29 mouse cellular contexts compared by ENCODE assay signal in the genomic region with DNA sequence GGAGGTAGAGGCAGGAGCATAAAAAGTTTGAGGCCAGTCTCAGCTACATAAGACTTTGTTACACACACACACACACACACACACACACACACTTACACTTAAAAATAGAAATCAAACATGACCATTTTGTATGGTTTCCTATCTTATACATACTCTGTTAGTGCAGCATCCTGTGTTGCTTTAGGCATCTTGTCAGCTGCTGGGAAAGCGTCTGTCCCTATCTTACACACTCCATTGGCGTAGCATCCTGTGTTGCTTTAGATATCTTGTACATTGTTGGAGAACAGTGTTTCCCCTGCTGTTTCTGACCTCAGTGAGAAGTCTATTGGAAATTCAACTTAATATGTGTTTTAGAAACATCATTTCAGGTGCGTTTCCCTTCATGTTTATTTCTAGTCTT. TPM values are rescaled to one million over a fixed set of nuclear protein-coding genes. Genes with fewer than 3 reads are reported as not detected.
A peak's percentile ranks its signal among the peaks of the same experiment; 100 is the strongest.
DNase-seq lines count a peak whose midpoint lies in the region; ATAC-seq and TF ChIP-seq lines count a peak whose summit lies in the region.
"Had no signal": no experiment of that assay in that cellular context is flagged by ENCODE, and none has a peak within 500 bp of the region (broad histone marks: within the 10 kb centered on the region; RNA-seq: fewer than 3 reads in every experiment).

No protein-coding gene starts in this region.

- no peak for DNase-seq in heart, adult 2 months
- peak; percentile 35 for DNase-seq in heart, postnatal 0 days (ENCODE audit: low spot score)
- no peak for DNase-seq in heart, postnatal 25 days (ENCODE audit: low spot score)
- DNase-seq in gastrocnemius, adult 2 months = no peak
- DNase-seq: adrenal gland, adult 8-10 months; adrenal gland, postnatal 14 days; adrenal gland, postnatal 36 days; B cell, adult 2 months; cerebellum, adult 11 months; cerebellum, adult 18-20 months; cerebellum, adult 8-10 months; cerebellum, adult 9-11 months; cerebellum, postnatal 14 days; cerebellum, postnatal 36 days; forebrain, postnatal 0 days had no signal

- no peak for TF ChIP-seq CTCF in heart, adult 2 months (IDR thresholded peaks at IDR 0.05)
- TF ChIP-seq CTCF in heart, postnatal 0 days (IDR thresholded peaks at IDR 0.05; ENCODE audit: low read depth) = no peak
- TF ChIP-seq CTCF in gastrocnemius, adult 2 months (IDR thresholded peaks at IDR 0.05) = no peak

- ATAC-seq in heart, embryonic 14.5 days (ENCODE audit: insufficient number of reproducible peaks, insufficient read depth, low FRiP score, low read depth) = peak; percentile 64; the same call in 1 of the 2 replicates
- no peak for ATAC-seq in heart, postnatal 0 days (ENCODE audit: insufficient read depth, low read depth)
- ATAC-seq: activated CD4-positive, CD25-positive, alpha-beta regulatory T cell, adult 4 months; CD4-positive, CD25-positive, alpha-beta regulatory T cell, adult 4 months; forebrain, embryonic 13.5 days; forebrain, embryonic 15.5 days; forebrain, postnatal 0 days; Patski had no signal

- H3K27me3 ChIP-seq in heart, embryonic 14.5 days (ENCODE audit: control insufficient read depth, insufficient read depth, low read length) = no peaks in the 10 kb centered on the region
- H3K27me3 ChIP-seq in heart, adult 2 months (ENCODE audit: control insufficient read depth, insufficient read depth, low read length) = no peaks in the 10 kb centered on the region
- no peaks in the 10 kb centered on the region for H3K27me3 ChIP-seq in heart, postnatal 0 days (ENCODE audit: control insufficient read depth, insufficient read depth, low read length)
- H3K27me3 ChIP-seq: embryonic facial prominence, embryonic 12.5 days; forebrain, embryonic 13.5 days; forebrain, embryonic 15.5 days; Patski had no signal

- H3K36me3 ChIP-seq in heart, embryonic 14.5 days (ENCODE audit: control insufficient read depth, insufficient read depth, low read length) = no peaks in the 10 kb centered on the region
- H3K36me3 ChIP-seq in heart, adult 2 months (ENCODE audit: control insufficient read depth, insufficient read depth, low read length) = no peaks in the 10 kb centered on the region
- H3K36me3 ChIP-seq in heart, postnatal 0 days (replicated peaks; ENCODE audit: control insufficient read depth, insufficient read depth, low read length) = no peaks in the 10 kb centered on the region
- H3K36me3 ChIP-seq: embryonic facial prominence, embryonic 10.5 days; embryonic facial prominence, embryonic 12.5 days; forebrain, embryonic 15.5 days; G1E had no signal

- no peaks in the 10 kb centered on the region for H3K79me2 ChIP-seq in heart, adult 2 months (replicated peaks; ENCODE audit: control insufficient read depth, insufficient read depth, low read length)

- 55% methylated on average over 3 of the region's 3 CpGs for WGBS in heart, embryonic 14.5 days
- 44% methylated on average over 3 of the region's 3 CpGs for WGBS in heart, adult 2 months
- 61% methylated on average over 3 of the region's 3 CpGs for WGBS in heart, postnatal 0 days

- no peak overlapping the region for H3K4me2 ChIP-seq in heart, embryonic 14.5 days (ENCODE audit: low read length)
- no peak overlapping the region for H3K4me2 ChIP-seq in heart, postnatal 0 days (ENCODE audit: low read depth, low read length)
- H3K4me2 ChIP-seq: embryonic facial prominence, embryonic 12.5 days; forebrain, embryonic 13.5 days; forebrain, embryonic 15.5 days had no signal

- no peaks in the 10 kb centered on the region for H3K4me1 ChIP-seq in heart, embryonic 14.5 days (ENCODE audit: control insufficient read depth in 2 of 2, insufficient read depth in 2 of 2, low read length in 2 of 2)
- H3K4me1 ChIP-seq in heart, adult 2 months (ENCODE audit: control insufficient read depth, insufficient read depth, low read length) = no peaks in the 10 kb centered on the region
- H3K4me1 ChIP-seq in heart, postnatal 0 days (ENCODE audit: control insufficient read depth, insufficient read depth) = no peaks in the 10 kb centered on the region
- H3K4me1 ChIP-seq: embryonic facial prominence, embryonic 10.5 days; embryonic facial prominence, embryonic 12.5 days; forebrain, embryonic 13.5 days; forebrain, embryonic 15.5 days had no signal

- no peak for TF ChIP-seq POLR2A in heart, adult 2 months (IDR thresholded peaks at IDR 0.05; ENCODE audit: insufficient read depth, low read depth, low read length)

- no peaks in the 10 kb centered on the region for H3K9me3 ChIP-seq in heart, embryonic 14.5 days (ENCODE audit: control insufficient read depth, low read length)
- H3K9me3 ChIP-seq in heart, postnatal 0 days (replicated peaks; ENCODE audit: control insufficient read depth, low read length) = no peaks in the 10 kb centered on the region
- H3K9me3 ChIP-seq: embryonic facial prominence, embryonic 10.5 days; embryonic facial prominence, embryonic 12.5 days; forebrain, embryonic 13.5 days; forebrain, embryonic 15.5 days; G1E had no signal

- intact Hi-C loops in heart, adult 2 months (cut with DNase I) = no loop called here
- intact Hi-C loops in heart, postnatal 25 days (cut with DNase I) = no loop called here
- intact Hi-C loops in gastrocnemius, adult 2 months (cut with DNase I) = loop anchor here (5.0 kb wide), 1 partner anchor 220 kb away; no protein-coding TSS in a partner anchor

- H3K4me3 ChIP-seq in heart, embryonic 14.5 days (ENCODE audit: control insufficient read depth in 1 of 2, insufficient read depth in 1 of 2, low read depth in 1 of 2, low read length in 2 of 2) = no peak overlapping the region
- no peak overlapping the region for H3K4me3 ChIP-seq in heart, adult 2 months
- no peak overlapping the region for H3K4me3 ChIP-seq in heart, postnatal 0 days (ENCODE audit: low read depth, low read length)
- no peak overlapping the region for H3K4me3 ChIP-seq in gastrocnemius, adult 2 months
- H3K4me3 ChIP-seq: embryonic facial prominence, embryonic 10.5 days; embryonic facial prominence, embryonic 12.5 days; forebrain, embryonic 13.5 days; forebrain, embryonic 15.5 days had no signal

- no peak overlapping the region for H3K27ac ChIP-seq in heart, embryonic 14.5 days (replicated peaks in 1 of 2; ENCODE audit: control insufficient read depth in 1 of 2, insufficient read depth in 1 of 2, low read depth in 2 of 2, low read length in 2 of 2)
- no peak overlapping the region for H3K27ac ChIP-seq in heart, adult 2 months
- no peak overlapping the region for H3K27ac ChIP-seq in heart, postnatal 0 days (ENCODE audit: low read depth)
- H3K27ac ChIP-seq in gastrocnemius, adult 2 months = no peak overlapping the region
- H3K27ac ChIP-seq: embryonic facial prominence, embryonic 10.5 days; embryonic facial prominence, embryonic 12.5 days; forebrain, embryonic 13.5 days; forebrain, embryonic 15.5 days had no signal

- H3K9ac ChIP-seq in heart, embryonic 14.5 days (ENCODE audit: low read length) = no peak overlapping the region
- no peak overlapping the region for H3K9ac ChIP-seq in heart, adult 2 months (ENCODE audit: low read depth, low read length)
- H3K9ac ChIP-seq in heart, postnatal 0 days (replicated peaks; ENCODE audit: low read depth, low read length) = no peak overlapping the region
- H3K9ac ChIP-seq: embryonic facial prominence, embryonic 12.5 days; forebrain, embryonic 13.5 days; forebrain, embryonic 15.5 days; forebrain, postnatal 0 days had no signal

- TF ChIP-seq EP300 in heart, adult 2 months (IDR thresholded peaks at IDR 0.05; ENCODE audit: insufficient read depth, low read depth, low read length) = no peak
- TF ChIP-seq EP300 in heart, postnatal 0 days (IDR thresholded peaks at IDR 0.05; ENCODE audit: low read depth) = no peak

RNA-seq across cellular contexts. Expression of gene Svs5, which starts 20.2 kb away (rescaled TPM):
- not detected in 2 replicates for polyA plus RNA-seq in heart, embryonic 14.5 days (2014; fragmentation: Nextera tagmentation; extraction: Ambion mirVana)
- not detected for total RNA-seq in heart, adult 2 months (2021)
- polyA plus RNA-seq in heart, adult 2 months (2012; rRNA removed) = not detected in 2 replicates
- total RNA-seq in heart, postnatal 0 days (2014; rRNA removed; ENCODE audit: low replicate concordance) = not detected in 2 replicates
- polyA plus RNA-seq in heart, postnatal 0 days (2015; fragmentation: Nextera tagmentation; extraction: Ambion mirVana) = not detected in 2 replicates
- not detected for total RNA-seq in heart, postnatal 25 days (2021)
- not detected for total RNA-seq in gastrocnemius, adult 2 months (2021)
- total RNA-seq: CH12.LX; forebrain, postnatal 0 days; G1E had no signal
- polyA plus RNA-seq: activated CD4-positive, CD25-positive, alpha-beta regulatory T cell, adult 4 months; CD4-positive, CD25-positive, alpha-beta regulatory T cell, adult 4 months; cortical plate, adult 2 months; embryonic facial prominence, embryonic 10.5 days; embryonic facial prominence, embryonic 12.5 days; embryonic facial prominence, embryonic 14.5 days; forebrain, embryonic 11.5 days; forebrain, embryonic 13.5 days; forebrain, embryonic 15.5 days; forebrain, postnatal 0 days; G1E; Patski had no signal

RNA-seq across cellular contexts. Expression of gene Svs6, which starts 36.1 kb away (rescaled TPM):
- polyA plus RNA-seq in heart, embryonic 14.5 days (2014; fragmentation: Nextera tagmentation; extraction: Ambion mirVana) = not detected in 2 replicates
- total RNA-seq in heart, adult 2 months (2021) = not detected
- polyA plus RNA-seq in heart, adult 2 months (2012; rRNA removed) = not detected in 2 replicates
- total RNA-seq in heart, postnatal 0 days (2014; rRNA removed; ENCODE audit: low replicate concordance) = not detected in 2 replicates
- not detected in 2 replicates for polyA plus RNA-seq in heart, postnatal 0 days (2015; fragmentation: Nextera tagmentation; extraction: Ambion mirVana)
- total RNA-seq in heart, postnatal 25 days (2021) = not detected
- total RNA-seq in gastrocnemius, adult 2 months (2021) = not detected
- total RNA-seq: adrenal gland, adult 18-20 months; adrenal gland, adult 8-10 months; adrenal gland, postnatal 14 days; adrenal gland, postnatal 36 days; CH12.LX; forebrain, postnatal 0 days; G1E had no signal
- polyA plus RNA-seq: activated CD4-positive, CD25-positive, alpha-beta regulatory T cell, adult 4 months; CD4-positive, CD25-positive, alpha-beta regulatory T cell, adult 4 months; cortical plate, adult 2 months; embryonic facial prominence, embryonic 10.5 days; embryonic facial prominence, embryonic 12.5 days; embryonic facial prominence, embryonic 14.5 days; forebrain, embryonic 11.5 days; forebrain, embryonic 13.5 days; forebrain, embryonic 15.5 days; forebrain, postnatal 0 days; G1E; Patski had no signal

RNA-seq across cellular contexts. Expression of gene Slpi, which starts 36.2 kb away (rescaled TPM):
- 0.63 and 1.3 TPM in 2 replicates for polyA plus RNA-seq in heart, embryonic 14.5 days (2014; fragmentation: Nextera tagmentation; extraction: Ambion mirVana)
- 10 to 100 TPM; 10.9 to 26.4 TPM for total RNA-seq in heart, adult 2 months (2021)
- polyA plus RNA-seq in heart, adult 2 months (2012; rRNA removed) = 3.1 and 8.3 TPM in 2 replicates
- not detected in 2 replicates for total RNA-seq in heart, postnatal 0 days (2014; rRNA removed; ENCODE audit: low replicate concordance)
- polyA plus RNA-seq in heart, postnatal 0 days (2015; fragmentation: Nextera tagmentation; extraction: Ambion mirVana) = 2.0 and 3.7 TPM in 2 replicates
- 1 to 10 TPM; 3.1 to 7.2 TPM for total RNA-seq in heart, postnatal 25 days (2021)
- under 1 TPM in 1 of 2 experiments, not detected in 1; 0.45 TPM for total RNA-seq in gastrocnemius, adult 2 months (2021)
- total RNA-seq: forebrain, postnatal 0 days; G1E had no signal
- polyA plus RNA-seq: forebrain, embryonic 13.5 days; forebrain, embryonic 15.5 days; G1E had no signal

RNA-seq across cellular contexts. Expression of gene Rbpjl, which starts 50.2 kb away (rescaled TPM):
- polyA plus RNA-seq in heart, embryonic 14.5 days (2014; fragmentation: Nextera tagmentation; extraction: Ambion mirVana) = 0.05 and 0.08 TPM in 2 replicates
- total RNA-seq in heart, adult 2 months (2021) = not detected
- polyA plus RNA-seq in heart, adult 2 months (2012; rRNA removed) = 0.03 and 0.18 TPM in 2 replicates
- not detected in 2 replicates for total RNA-seq in heart, postnatal 0 days (2014; rRNA removed; ENCODE audit: low replicate concordance)
- 0.04 and 0.05 TPM in 2 replicates for polyA plus RNA-seq in heart, postnatal 0 days (2015; fragmentation: Nextera tagmentation; extraction: Ambion mirVana)
- total RNA-seq in heart, postnatal 25 days (2021) = not detected
- not detected for total RNA-seq in gastrocnemius, adult 2 months (2021)
- total RNA-seq: adrenal gland, adult 18-20 months; adrenal gland, adult 8-10 months; adrenal gland, postnatal 14 days; adrenal gland, postnatal 36 days; forebrain, postnatal 0 days had no signal
- polyA plus RNA-seq: activated CD4-positive, CD25-positive, alpha-beta regulatory T cell, adult 4 months; CD4-positive, CD25-positive, alpha-beta regulatory T cell, adult 4 months; embryonic facial prominence, embryonic 10.5 days; forebrain, embryonic 11.5 days; forebrain, embryonic 13.5 days; G1E had no signal

RNA-seq across cellular contexts. Expression of gene Matn4, which starts 52.3 kb away (rescaled TPM):
- 0.97 and 1.4 TPM in 2 replicates for polyA plus RNA-seq in heart, embryonic 14.5 days (2014; fragmentation: Nextera tagmentation; extraction: Ambion mirVana)
- total RNA-seq in heart, adult 2 months (2021) = under 1 TPM; 0.26 to 0.43 TPM
- polyA plus RNA-seq in heart, adult 2 months (2012; rRNA removed) = 0.70 and 0.82 TPM in 2 replicates
- 1.7 and 3.3 TPM in 2 replicates for total RNA-seq in heart, postnatal 0 days (2014; rRNA removed; ENCODE audit: low replicate concordance)
- polyA plus RNA-seq in heart, postnatal 0 days (2015; fragmentation: Nextera tagmentation; extraction: Ambion mirVana) = 1.1 and 1.5 TPM in 2 replicates
- total RNA-seq in heart, postnatal 25 days (2021) = under 1 TPM; 0.42 to 0.52 TPM
- 1 to 10 TPM in 1 of 2 experiments, under 1 TPM in 1; 0.56 to 1.7 TPM for total RNA-seq in gastrocnemius, adult 2 months (2021)
- total RNA-seq: CH12.LX had no signal
- polyA plus RNA-seq: CD4-positive, CD25-positive, alpha-beta regulatory T cell, adult 4 months; forebrain, embryonic 11.5 days; G1E had no signal
